Mouse (Mus musculus): ENCODE measurements at regions not wholly inside any gene's neighbourhood (a gene's known extent, or its start where the extent isn't known, plus 50 kb on each side); places are given as distances from the start of the nearest gene placed in this dataset.

DNA sequence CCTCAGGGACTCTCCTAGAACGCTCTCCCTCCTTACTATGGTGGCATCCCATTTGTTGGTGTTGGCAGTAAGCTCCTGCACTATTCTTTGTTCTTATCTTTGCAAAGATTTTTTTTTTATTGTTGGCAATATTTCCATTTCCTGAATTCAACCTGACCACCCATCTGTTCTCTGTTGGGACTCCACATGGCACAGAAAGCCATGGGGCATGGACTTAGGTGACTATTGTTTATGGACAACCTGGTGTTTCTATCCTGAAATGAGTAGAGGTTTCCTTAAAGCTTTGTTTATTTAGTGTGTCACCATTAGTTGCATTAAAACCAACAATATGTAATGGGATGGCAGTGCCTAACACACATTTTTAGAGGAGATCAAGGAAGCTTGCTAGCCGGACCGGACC, 112.6 kb upstream of the Arg1 start:
- Histone ChIP-seq H3K4me2 (ENCODE audit: low read depth) (no peak overlapping the region), H3K4me1 (ENCODE audit: control insufficient read depth, insufficient read depth, low read length) (no peaks in the 10 kb centered on the region), H3K27ac (ENCODE audit: low read depth, low read length) (no peak overlapping the region), H3K4me3 (ENCODE audit: low read depth, low read length) (no peak overlapping the region), H3K9me3 (ENCODE audit: control insufficient read depth, low read length) (no peaks in the 10 kb centered on the region), H3K36me3 (ENCODE audit: control insufficient read depth, insufficient read depth, low read length) (no peaks in the 10 kb centered on the region), H3K9ac (ENCODE audit: low read length) (no peak overlapping the region), H3K27me3 (ENCODE audit: control insufficient read depth, insufficient read depth, low read length) (no peaks in the 10 kb centered on the region)
- no peak for DNase-seq (ENCODE audit: low spot score)
- ATAC-seq (ENCODE audit: insufficient read depth, low FRiP score, low TSS enrichment), result no peak
- WGBS, result 95% methylated on average over 3 of the region's 3 CpGs

DNA sequence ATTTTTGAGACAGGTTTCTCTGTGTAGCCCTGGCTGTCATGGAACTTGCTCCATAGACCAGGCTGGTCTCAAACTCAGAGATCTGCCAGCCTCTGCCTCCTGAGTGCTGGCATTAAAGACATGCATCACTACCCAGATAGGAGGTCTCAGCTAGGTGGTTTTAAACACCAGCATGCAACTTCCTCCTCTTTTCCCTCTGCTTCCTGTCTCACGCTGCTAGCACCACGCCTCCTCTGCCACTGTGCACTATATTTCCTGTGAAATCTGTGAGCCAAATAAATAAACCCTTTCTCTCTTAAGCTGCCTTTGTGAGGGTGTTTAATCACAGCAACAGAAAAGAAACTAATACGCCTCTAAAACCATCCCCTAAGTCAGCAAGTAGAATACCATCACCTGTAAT, 109.6 kb upstream of the Arg1 start:
- no peak overlapping the region for H3K4me2 ChIP-seq (ENCODE audit: low read depth)
- no peak overlapping the region for H3K27ac ChIP-seq (ENCODE audit: low read depth, low read length)
- no peaks in the 10 kb centered on the region for H3K4me1 ChIP-seq (ENCODE audit: control insufficient read depth, insufficient read depth, low read length)
- DNase-seq (ENCODE audit: low spot score) (no peak), ATAC-seq (ENCODE audit: insufficient read depth, low FRiP score, low TSS enrichment) (no peak)
- no peaks in the 10 kb centered on the region for H3K36me3 ChIP-seq (ENCODE audit: control insufficient read depth, insufficient read depth, low read length)
- H3K27me3 ChIP-seq (ENCODE audit: control insufficient read depth, insufficient read depth, low read length), result no peaks in the 10 kb centered on the region
- no peak overlapping the region for H3K4me3 ChIP-seq (ENCODE audit: low read depth, low read length)
- 92% methylated on average over 3 of the region's 3 CpGs for WGBS
- no peaks in the 10 kb centered on the region for H3K9me3 ChIP-seq (ENCODE audit: control insufficient read depth, low read length)
- no peak overlapping the region for H3K9ac ChIP-seq (ENCODE audit: low read length)

- H3K9ac ChIP-seq (ENCODE audit: low read length), result no peak overlapping the region
- WGBS, result 89% methylated on average over 6 of the region's 6 CpGs
- DNase-seq (ENCODE audit: low spot score) (no peak), ATAC-seq (ENCODE audit: insufficient read depth, low FRiP score, low TSS enrichment) (no peak)
- no peaks in the 10 kb centered on the region for H3K36me3 ChIP-seq (ENCODE audit: control insufficient read depth, insufficient read depth, low read length)
- H3K27ac ChIP-seq (ENCODE audit: low read depth, low read length), result no peak overlapping the region
- H3K4me1 ChIP-seq (ENCODE audit: control insufficient read depth, insufficient read depth, low read length), result no peaks in the 10 kb centered on the region
- no peak overlapping the region for H3K4me2 ChIP-seq (ENCODE audit: low read depth)
- no peak overlapping the region for H3K4me3 ChIP-seq (ENCODE audit: low read depth, low read length)
- no peaks in the 10 kb centered on the region for H3K27me3 ChIP-seq (ENCODE audit: control insufficient read depth, insufficient read depth, low read length)
- no peaks in the 10 kb centered on the region for H3K9me3 ChIP-seq (ENCODE audit: control insufficient read depth, low read length)
Measured at GRCm38 (mm10) chr10:25035363-25035762, 108.1 kb upstream of the Arg1 start.

GRCm38 (mm10) chr10:25032625-25033024, 105.3 kb upstream of the Arg1 start:
- DNase-seq (ENCODE audit: low spot score) (no peak), ATAC-seq (ENCODE audit: insufficient read depth, low FRiP score, low TSS enrichment) (no peak)
- Histone ChIP-seq H3K4me3 (ENCODE audit: low read depth, low read length) (no peak overlapping the region), H3K9ac (ENCODE audit: low read length) (no peak overlapping the region), H3K27me3 (ENCODE audit: control insufficient read depth, insufficient read depth, low read length) (no peaks in the 10 kb centered on the region), H3K4me2 (ENCODE audit: low read depth) (no peak overlapping the region), H3K9me3 (ENCODE audit: control insufficient read depth, low read length) (no peaks in the 10 kb centered on the region), H3K36me3 (ENCODE audit: control insufficient read depth, insufficient read depth, low read length) (no peaks in the 10 kb centered on the region), H3K27ac (ENCODE audit: low read depth, low read length) (no peak overlapping the region), H3K4me1 (ENCODE audit: control insufficient read depth, insufficient read depth, low read length) (no peaks in the 10 kb centered on the region)
- 88% methylated on average over 1 of the region's 1 CpGs for WGBS

DNA sequence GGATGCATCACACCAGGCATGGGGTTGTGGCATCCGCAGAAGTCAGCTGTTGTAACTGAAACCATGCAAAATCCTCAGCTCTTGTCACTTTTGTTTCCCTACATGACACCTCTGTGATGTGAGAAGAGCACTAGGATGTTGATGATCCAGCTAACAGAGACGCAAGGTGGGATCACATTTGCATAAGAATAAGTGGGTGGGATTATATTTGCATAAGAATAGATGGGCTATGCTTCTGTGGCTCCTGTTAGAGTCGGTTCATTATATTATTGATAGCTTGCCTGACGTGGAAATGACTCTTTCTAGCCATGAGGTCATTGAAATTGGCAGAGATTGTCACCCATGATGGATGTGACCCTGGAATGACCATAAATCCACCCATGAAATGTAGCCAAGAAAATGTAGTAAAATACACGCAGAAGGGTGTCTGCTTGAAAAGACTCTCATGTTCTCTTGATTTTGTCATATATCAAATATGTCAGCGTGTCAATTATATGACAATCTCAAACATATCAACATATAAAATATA, 102.2 kb upstream of the Arg1 start:
- Histone ChIP-seq H3K4me1 (ENCODE audit: control insufficient read depth, insufficient read depth, low read length) (no peaks in the 10 kb centered on the region), H3K27me3 (ENCODE audit: control insufficient read depth, insufficient read depth, low read length) (no peaks in the 10 kb centered on the region), H3K4me2 (ENCODE audit: low read depth) (no peak overlapping the region), H3K27ac (ENCODE audit: low read depth, low read length) (no peak overlapping the region), H3K4me3 (ENCODE audit: low read depth, low read length) (no peak overlapping the region), H3K9ac (ENCODE audit: low read length) (no peak overlapping the region), H3K9me3 (ENCODE audit: control insufficient read depth, low read length) (no peaks in the 10 kb centered on the region), H3K36me3 (ENCODE audit: control insufficient read depth, insufficient read depth, low read length) (no peaks in the 10 kb centered on the region)
- DNase-seq (ENCODE audit: low spot score) (no peak), ATAC-seq (ENCODE audit: insufficient read depth, low FRiP score, low TSS enrichment) (peak; percentile 25; the same call in 1 of the 2 replicates)
- WGBS, result 41% methylated on average over 6 of the region's 6 CpGs

DNA sequence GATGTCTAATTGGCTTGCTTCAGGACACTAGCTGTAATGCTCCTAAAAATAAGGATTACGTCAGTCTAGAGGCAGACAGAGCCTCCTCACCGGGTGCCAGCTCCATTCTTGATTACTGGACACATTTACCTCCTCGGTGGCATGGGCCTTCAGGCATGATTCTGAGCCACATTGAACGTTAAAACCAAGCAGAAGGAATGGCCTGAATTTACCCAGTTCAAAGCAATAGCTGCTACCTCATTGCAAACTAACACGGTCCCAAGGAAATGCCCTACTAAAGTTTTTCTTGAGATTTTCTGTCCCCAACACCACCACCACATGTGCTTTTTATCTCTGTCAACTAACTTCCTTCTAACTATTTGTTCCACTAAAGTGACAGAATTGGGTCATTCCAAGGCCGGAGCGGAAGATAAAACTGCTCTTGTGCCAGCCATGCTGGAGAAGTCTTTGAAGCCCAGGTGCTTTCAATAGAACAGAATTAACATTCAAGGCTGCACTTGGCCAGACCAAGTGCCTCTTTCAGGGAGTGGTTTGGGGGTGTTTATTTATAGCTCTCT, 96.4 kb upstream of the Arg1 start:
- H3K4me3 ChIP-seq (ENCODE audit: low read depth, low read length), result no peak overlapping the region
- DNase-seq (ENCODE audit: low spot score) (no peak), ATAC-seq (ENCODE audit: insufficient read depth, low FRiP score, low TSS enrichment) (peak; percentile 74)
- no peaks in the 10 kb centered on the region for H3K27me3 ChIP-seq (ENCODE audit: control insufficient read depth, insufficient read depth, low read length)
- no peaks in the 10 kb centered on the region for H3K4me1 ChIP-seq (ENCODE audit: control insufficient read depth, insufficient read depth, low read length)
- no peak overlapping the region for H3K27ac ChIP-seq (ENCODE audit: low read depth, low read length)
- no peak overlapping the region for H3K4me2 ChIP-seq (ENCODE audit: low read depth)
- 65% methylated on average over 7 of the region's 7 CpGs for WGBS
- no peak overlapping the region for H3K9ac ChIP-seq (ENCODE audit: low read length)
- no peaks in the 10 kb centered on the region for H3K9me3 ChIP-seq (ENCODE audit: control insufficient read depth, low read length)
- no peaks in the 10 kb centered on the region for H3K36me3 ChIP-seq (ENCODE audit: control insufficient read depth, insufficient read depth, low read length)

- DNase-seq (ENCODE audit: low spot score) (no peak), ATAC-seq (ENCODE audit: insufficient read depth, low FRiP score, low TSS enrichment) (no peak)
- Histone ChIP-seq H3K27ac (ENCODE audit: low read depth, low read length) (no peak overlapping the region), H3K27me3 (ENCODE audit: control insufficient read depth, insufficient read depth, low read length) (no peaks in the 10 kb centered on the region), H3K9me3 (ENCODE audit: control insufficient read depth, low read length) (no peaks in the 10 kb centered on the region), H3K4me2 (ENCODE audit: low read depth) (no peak overlapping the region), H3K36me3 (ENCODE audit: control insufficient read depth, insufficient read depth, low read length) (no peaks in the 10 kb centered on the region), H3K4me3 (ENCODE audit: low read depth, low read length) (no peak overlapping the region), H3K4me1 (ENCODE audit: control insufficient read depth, insufficient read depth, low read length) (no peaks in the 10 kb centered on the region), H3K9ac (ENCODE audit: low read length) (no peak overlapping the region)
- WGBS, result 80% methylated on average over 4 of the region's 4 CpGs
Measured at GRCm38 (mm10) chr10:25023044-25023540, 95.8 kb upstream of the Arg1 start.

GRCm38 (mm10) chr10:25018946-25019345, 91.7 kb upstream of the Arg1 start:
- H3K27me3 ChIP-seq (ENCODE audit: control insufficient read depth, insufficient read depth, low read length), result no peaks in the 10 kb centered on the region
- no peaks in the 10 kb centered on the region for H3K4me1 ChIP-seq (ENCODE audit: control insufficient read depth, insufficient read depth, low read length)
- no peaks in the 10 kb centered on the region for H3K9me3 ChIP-seq (ENCODE audit: control insufficient read depth, low read length)
- no peaks in the 10 kb centered on the region for H3K36me3 ChIP-seq (ENCODE audit: control insufficient read depth, insufficient read depth, low read length)
- ATAC-seq (ENCODE audit: insufficient read depth, low FRiP score, low TSS enrichment) (no peak), DNase-seq (ENCODE audit: low spot score) (no peak)
- H3K27ac ChIP-seq (ENCODE audit: low read depth, low read length), result no peak overlapping the region
- H3K4me2 ChIP-seq (ENCODE audit: low read depth), result no peak overlapping the region
- H3K4me3 ChIP-seq (ENCODE audit: low read depth, low read length), result no peak overlapping the region
- H3K9ac ChIP-seq (ENCODE audit: low read length), result no peak overlapping the region
- WGBS, result 51% methylated on average over 2 of the region's 2 CpGs

- 86% methylated on average over 1 of the region's 1 CpGs for WGBS
- Histone ChIP-seq H3K4me1 (ENCODE audit: control insufficient read depth, insufficient read depth, low read length) (no peaks in the 10 kb centered on the region), H3K9ac (ENCODE audit: low read length) (no peak overlapping the region), H3K36me3 (ENCODE audit: control insufficient read depth, insufficient read depth, low read length) (no peaks in the 10 kb centered on the region), H3K4me2 (ENCODE audit: low read depth) (no peak overlapping the region), H3K27me3 (ENCODE audit: control insufficient read depth, insufficient read depth, low read length) (no peaks in the 10 kb centered on the region), H3K9me3 (ENCODE audit: control insufficient read depth, low read length) (no peaks in the 10 kb centered on the region), H3K4me3 (ENCODE audit: low read depth, low read length) (no peak overlapping the region), H3K27ac (ENCODE audit: low read depth, low read length) (no peak overlapping the region)
- no peak for DNase-seq (ENCODE audit: low spot score)
- peak; percentile 31; the same call in 1 of the 2 replicates for ATAC-seq (ENCODE audit: insufficient read depth, low FRiP score, low TSS enrichment)
Measured at GRCm38 (mm10) chr10:25017843-25018242, 90.6 kb upstream of the Arg1 start.

Data from neural tube, embryonic 11.5 days (tissue).